Mouse (Mus musculus) left cerebral cortex, adult 2 months (tissue): ENCODE measurements around the gene Cpn2. TPM values are rescaled to one million over a fixed set of nuclear protein-coding genes. Genes with fewer than 3 reads are reported as not detected.
A peak's percentile ranks its signal among the peaks of the same experiment; 100 is the strongest.

Experiments used
- DNase-seq, 2 experiments: peaks; one replicate each; pipeline ENCODE4 v3.0.0; 2021 to 2022; ENCODE audit warnings: low spot score in 2 of 2, mixed read lengths in 1 of 2; ENCODE audit errors: extremely low spot score in 1 of 2
- H3K27ac ChIP-seq: fragments of 200-600 bp; 2 replicates; pipeline ENCODE4 v1.8.1; 2022
- H3K4me3 ChIP-seq: fragments of 200-600 bp; 2 replicates; pipeline ENCODE4 v1.8.1; 2022
- CTCF ChIP-seq: fragments of 200-600 bp; IDR thresholded peaks from 2 replicates; pipeline ENCODE4 v1.8.1; 2022; ENCODE audit warnings: antibody characterized with exemption, mild to moderate bottlenecking, moderate library complexity
- intact Hi-C: fragments of 180-260 bp; cut with DNase I; formaldehyde crosslinking; loops from one replicate; pipeline ENCODE4 v1.15.1; 2025
- total RNA-seq, 2 experiments: library from RNA; stranded (reverse); gene quantifications; 2 replicates each; pipeline ENCODE4 v1.2.3; 2021

The Cpn2 gene
- total RNA-seq, 2 experiments from 2014 or later, result not detected

- no peak for TF ChIP-seq CTCF
- Histone ChIP-seq H3K4me3 (no peak overlapping the region), H3K27ac (no peak overlapping the region)
- DNase-seq, result no peak
- intact Hi-C loops, result no loop called here
Measured at GRCm38 (mm10) chr16:30275558-30276340, 8.4 kb upstream of the Cpn2 start.

DNA sequence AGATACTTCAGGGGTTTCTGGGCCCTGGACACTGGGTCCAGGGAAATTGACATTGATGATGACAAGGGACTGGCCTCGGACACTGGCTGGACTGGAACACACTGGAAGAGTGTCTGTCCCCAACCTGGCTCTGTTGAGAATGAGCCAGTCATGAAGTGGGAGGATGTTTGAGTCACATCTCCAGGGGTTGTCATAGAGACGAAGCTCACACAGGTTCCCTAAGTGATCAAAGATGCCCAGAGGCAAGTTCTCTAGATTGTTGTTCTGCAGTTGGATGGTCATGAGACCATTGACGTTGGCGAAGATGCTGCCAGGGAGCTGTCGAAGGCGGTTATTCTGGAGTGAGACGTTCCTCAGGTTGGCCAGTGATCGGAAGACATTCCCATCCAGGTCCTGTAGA lies 5.8 kb upstream of the Cpn2 start:
- no peak overlapping the region for H3K4me3 ChIP-seq
- intact Hi-C loops, result no loop called here
- DNase-seq, result no peak

DNA sequence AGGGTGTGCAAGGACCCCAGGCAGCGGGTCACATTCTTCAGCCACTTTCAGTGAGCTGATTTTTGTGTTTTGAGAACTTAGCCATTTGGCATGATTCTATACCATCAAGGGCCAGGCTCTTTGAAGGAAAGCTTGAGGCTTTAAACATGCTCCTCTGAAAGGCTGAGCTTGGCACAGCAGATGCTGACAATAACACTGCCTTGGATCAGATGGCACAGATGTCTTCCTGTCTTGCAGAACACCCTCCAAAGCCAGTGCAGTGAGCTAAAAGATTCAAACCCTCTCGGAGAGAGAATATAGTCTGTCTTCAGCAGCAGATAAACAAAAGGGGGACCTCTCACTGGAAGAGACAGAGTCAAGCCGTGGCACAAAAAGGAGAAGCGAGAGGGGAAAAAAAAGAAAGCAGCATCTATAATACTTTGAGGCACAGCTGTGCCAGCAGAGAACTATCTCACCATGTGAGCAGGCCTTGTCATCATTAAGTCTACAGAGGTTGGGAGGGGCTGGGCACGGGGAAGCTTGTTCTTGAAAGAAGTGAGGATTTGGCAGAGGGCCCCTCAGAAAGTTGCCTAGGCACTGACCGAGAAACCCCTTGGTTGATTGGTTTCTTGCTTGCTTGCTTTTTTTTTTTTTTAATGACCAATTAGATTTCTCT lies 4.8 kb upstream of the Cpn2 start:
- TF ChIP-seq CTCF, result no peak
- H3K4me3 ChIP-seq, result no peak overlapping the region
- H3K27ac ChIP-seq, result peak overlapping the region; percentile 44; the same call in 1 of the 2 replicates
- intact Hi-C loops, result no loop called here
- DNase-seq, result no peak

More for the DNA sequence above, 5.8 kb upstream of the Cpn2 start:
- TF ChIP-seq CTCF, result no peak
- H3K27ac ChIP-seq, result no peak overlapping the region

DNA sequence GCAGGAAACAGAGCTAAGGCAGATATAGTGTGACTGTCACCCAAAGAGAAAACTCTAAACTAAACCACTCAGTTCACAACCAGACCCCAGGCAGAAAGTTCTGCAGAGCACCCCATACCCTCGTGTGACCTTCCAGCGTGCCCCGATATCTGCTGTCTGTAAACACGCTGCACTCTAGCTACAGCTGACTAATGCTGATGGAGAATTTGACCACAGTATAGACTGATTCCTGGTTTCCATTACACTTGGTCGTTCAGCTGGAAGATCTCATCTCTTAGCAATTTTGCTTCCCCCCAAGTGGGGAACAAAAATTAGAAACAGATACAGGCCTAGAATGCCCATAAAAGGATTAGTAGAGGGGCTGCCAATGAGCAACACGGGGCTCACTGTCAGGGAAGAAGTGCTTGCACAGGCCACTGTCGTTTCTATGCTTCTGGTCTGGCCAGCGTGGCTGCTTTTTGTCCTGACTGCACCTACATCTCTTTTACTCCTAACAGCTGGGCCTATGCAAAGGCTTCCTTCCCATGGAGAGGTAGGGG lies 4.0 kb upstream of the Cpn2 start:
- intact Hi-C loops, result no loop called here
- TF ChIP-seq CTCF, result no peak
- DNase-seq, result no peak
- H3K27ac ChIP-seq, result no peak overlapping the region
- H3K4me3 ChIP-seq, result no peak overlapping the region

DNA sequence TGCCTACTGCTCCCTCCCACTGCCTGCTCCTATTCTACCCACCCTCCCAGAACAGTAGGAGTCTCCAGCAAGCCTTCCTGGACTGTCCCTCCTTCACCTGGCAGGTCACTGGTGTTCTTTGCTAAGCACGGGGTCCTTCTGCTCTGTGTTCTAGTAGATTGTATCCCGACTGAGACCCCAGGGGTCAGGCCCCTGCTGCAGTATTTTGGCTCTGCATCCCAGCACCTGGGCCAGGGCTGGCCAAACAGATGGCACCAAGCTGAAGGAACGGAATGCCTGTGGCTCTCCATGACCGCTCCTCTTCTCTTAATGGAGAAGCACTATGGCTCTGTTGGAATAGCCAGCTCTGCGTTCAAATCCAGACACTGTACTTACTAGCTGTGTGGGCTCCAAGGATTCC lies 738 bp downstream of the Cpn2 start:
- intact Hi-C loops, result no loop called here
- DNase-seq, result no peak
- H3K27ac ChIP-seq, result no peak overlapping the region
- H3K4me3 ChIP-seq, result no peak overlapping the region
- no peak for TF ChIP-seq CTCF

DNA sequence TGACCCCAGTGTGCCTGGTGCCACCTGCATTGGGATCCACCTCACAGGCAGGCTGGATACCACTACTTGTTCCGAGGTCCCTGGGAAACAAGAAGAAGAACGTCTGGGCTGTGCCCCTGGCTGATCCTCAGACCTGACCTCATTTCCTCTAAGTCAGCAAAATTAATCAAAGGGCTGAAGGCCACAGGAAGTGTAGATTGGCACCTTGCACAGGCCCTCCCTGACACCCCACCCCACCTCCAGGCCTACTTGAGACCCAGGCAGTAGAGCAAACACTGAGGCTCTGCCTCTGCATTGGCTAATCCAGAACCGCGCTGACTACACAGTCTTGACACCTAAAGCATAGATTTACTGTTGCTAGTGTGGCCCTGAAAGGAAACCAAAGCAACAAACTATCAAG lies 1.7 kb downstream of the Cpn2 start:
- no peak for DNase-seq
- TF ChIP-seq CTCF, result no peak
- intact Hi-C loops, result no loop called here
- H3K27ac ChIP-seq, result no peak overlapping the region
- H3K4me3 ChIP-seq, result no peak overlapping the region

GRCm38 (mm10) chr16:30263156-30263555 lies 4.1 kb downstream of the Cpn2 start:
- Histone ChIP-seq H3K27ac (no peak overlapping the region), H3K4me3 (no peak overlapping the region)
- no peak for TF ChIP-seq CTCF
- intact Hi-C loops, result no loop called here
- no peak for DNase-seq

DNA sequence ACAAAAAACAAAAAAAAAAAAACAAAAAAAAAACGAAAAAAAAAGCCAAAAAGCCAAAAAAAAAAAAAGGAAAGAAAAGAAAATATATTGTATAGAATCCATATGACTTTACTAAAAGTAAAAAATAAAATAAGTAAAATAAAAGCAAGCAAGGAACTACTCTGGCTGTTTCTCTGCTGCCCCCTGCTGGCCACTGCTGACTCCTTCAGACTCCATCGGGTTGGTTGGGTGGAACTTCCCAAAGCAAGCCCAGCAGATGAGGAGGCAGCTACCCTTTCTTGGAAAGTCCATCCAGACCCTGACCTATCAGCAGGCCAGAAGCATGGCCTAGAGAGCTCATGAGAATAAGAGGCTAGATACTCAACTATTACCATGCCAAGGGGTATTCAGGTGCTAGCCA lies 4.6 kb downstream of the Cpn2 start:
- intact Hi-C loops, result no loop called here
- peak; percentile 83 for TF ChIP-seq CTCF

GRCm38 (mm10) chr16:30262157-30262556 lies 5.1 kb downstream of the Cpn2 start:
- DNase-seq, result no peak
- TF ChIP-seq CTCF, result no peak
- no peak overlapping the region for H3K27ac ChIP-seq
- H3K4me3 ChIP-seq, result no peak overlapping the region
- intact Hi-C loops, result no loop called here

More for the DNA sequence above, 4.6 kb downstream of the Cpn2 start:
- Histone ChIP-seq H3K27ac (no peak overlapping the region), H3K4me3 (no peak overlapping the region)
- peak; percentile 47 to 66 for DNase-seq

DNA sequence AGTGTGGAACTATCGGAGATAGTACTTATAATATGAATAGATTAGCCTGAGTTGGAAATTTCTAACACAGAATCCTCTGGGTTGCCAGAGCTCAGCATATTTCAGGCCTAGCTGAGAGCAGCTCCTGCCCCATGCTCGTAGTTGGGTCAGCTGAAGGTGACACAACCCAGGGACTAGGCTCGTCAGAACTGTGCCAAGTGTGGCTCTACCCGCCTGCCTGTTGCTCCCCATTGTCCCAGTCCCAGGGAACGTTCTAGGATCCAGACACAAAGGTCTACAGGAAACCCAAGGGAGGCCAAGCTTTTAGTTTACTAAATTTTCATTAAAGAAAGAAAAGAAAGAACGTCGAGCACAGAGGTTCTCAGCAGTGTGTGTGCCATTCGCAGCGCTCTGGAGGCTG lies 6.0 kb downstream of the Cpn2 start:
- no peak for DNase-seq
- TF ChIP-seq CTCF, result no peak
- intact Hi-C loops, result no loop called here
- no peak overlapping the region for H3K27ac ChIP-seq
- H3K4me3 ChIP-seq, result no peak overlapping the region

- TF ChIP-seq CTCF, result no peak
- no peak overlapping the region for H3K4me3 ChIP-seq
- intact Hi-C loops, result no loop called here
- no peak for DNase-seq
- no peak overlapping the region for H3K27ac ChIP-seq
Measured at GRCm38 (mm10) chr16:30260012-30260635, 7.2 kb downstream of the Cpn2 start.

GRCm38 (mm10) chr16:30259444-30259843 lies 7.9 kb downstream of the Cpn2 start:
- intact Hi-C loops, result no loop called here
- TF ChIP-seq CTCF, result no peak
- H3K27ac ChIP-seq, result no peak overlapping the region
- no peak for DNase-seq
- no peak overlapping the region for H3K4me3 ChIP-seq
